Mouse (Mus musculus) cerebellum, postnatal 14 days (tissue): ENCODE measurements at regions not wholly inside any gene's neighbourhood (a gene's known extent, or its start where the extent isn't known, plus 50 kb on each side); places are given as distances from the start of the nearest gene placed in this dataset.

ENCODE experiments used
- DNase-seq, 2 experiments: peaks; one replicate each; pipeline ENCODE4 v3.0.0; 2021; ENCODE audit warnings: mixed read lengths in 2 of 2

DNA sequence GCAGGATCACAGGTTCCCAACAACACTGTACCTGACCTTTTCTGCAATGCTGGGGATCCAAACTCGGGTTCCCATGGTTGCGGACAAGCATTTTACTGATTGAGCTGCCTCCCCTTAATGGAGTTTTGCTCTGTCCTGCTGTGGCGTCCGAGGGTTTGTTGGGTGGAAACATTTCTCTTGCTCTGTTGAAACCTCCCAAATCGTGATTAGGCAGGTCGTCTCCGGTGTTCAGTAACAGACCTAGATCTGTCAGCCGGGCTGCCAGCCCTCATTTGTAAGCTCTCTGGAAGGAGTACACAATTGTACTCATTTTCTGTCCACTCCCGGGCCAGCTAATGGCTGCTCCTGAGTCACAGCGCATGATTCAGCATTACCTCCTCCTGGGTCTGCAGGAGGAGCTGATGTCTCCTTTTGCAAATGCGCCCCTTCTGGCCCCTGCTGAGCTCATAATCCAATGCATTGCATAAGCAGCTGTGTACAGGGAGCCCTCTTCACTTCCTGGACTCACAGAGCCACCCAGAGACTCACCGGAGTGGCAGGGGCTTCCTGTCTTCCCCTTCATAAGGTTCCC lies 49.8 kb upstream of the Sipa1l2 start:
- DNase-seq, result peak; percentile 38 to 43
